Mouse (Mus musculus) bone marrow macrophage, adult 2 months (primary cell): ENCODE measurements around the gene Cav1.

Source experiments
- CTCF ChIP-seq: IDR thresholded peaks from 2 replicates; pipeline ENCODE4 v1.5.1; 2012; ENCODE audit warnings: low read depth, mild to moderate bottlenecking, low read length, moderate library complexity
- POLR2A ChIP-seq: IDR thresholded peaks from 2 replicates; pipeline ENCODE4 v1.6.1; 2012; ENCODE audit warnings: mild to moderate bottlenecking, low read depth, low read length, borderline replicate concordance

DNA sequence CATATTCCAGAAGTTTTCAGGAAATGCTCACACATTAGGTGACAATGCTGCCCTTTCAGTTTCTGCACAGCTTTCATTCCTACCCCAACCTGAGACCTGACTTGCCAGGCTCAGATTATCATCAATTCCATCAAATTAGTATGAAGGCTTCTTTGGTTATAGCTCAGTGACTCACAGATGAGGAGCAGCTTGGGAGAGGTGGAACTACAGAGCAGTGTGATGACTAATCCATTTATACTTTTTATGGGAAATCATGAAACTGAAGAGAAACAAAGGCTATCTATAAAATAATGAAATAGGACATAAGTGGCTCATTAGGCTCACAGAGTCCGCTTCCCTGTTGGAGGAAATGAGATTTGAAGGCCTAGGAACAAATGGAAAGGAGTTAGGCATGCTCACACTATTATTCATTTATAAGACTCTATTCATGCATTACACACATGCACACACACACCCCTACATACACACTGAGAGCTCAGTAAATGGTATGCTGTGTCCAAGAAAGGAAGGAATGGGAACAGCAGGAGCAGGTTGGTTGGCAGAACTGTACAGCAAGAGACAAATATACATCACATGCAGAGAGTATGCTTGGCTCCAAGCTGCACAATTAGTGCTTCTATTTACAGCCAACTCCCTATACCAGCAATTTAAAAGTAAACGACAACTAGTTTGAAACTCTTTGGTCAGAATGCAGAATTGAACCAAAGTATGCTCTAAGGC is 82.0 kb downstream of the Cav1 start:
- TF ChIP-seq POLR2A (no peak), CTCF (no peak)
